Mouse (Mus musculus) CD4-positive, CD25-positive, alpha-beta regulatory T cell, adult 9 weeks (primary cell): Measurements from ENCODE around the gene Rpl5. TPM values are rescaled to one million over a fixed set of nuclear protein-coding genes. Genes with fewer than 3 reads are reported as not detected.

Source experiments
- polyA plus RNA-seq: library from polyadenylated mRNA; unstranded; fragments of 100-300 nt; shearing (Covaris generic); gene quantifications from one replicate; pipeline ENCODE4 v1.2.1, GENCODE M21; 2017

Gene Rpl5
- polyA plus RNA-seq = 34.0 TPM

DNA sequence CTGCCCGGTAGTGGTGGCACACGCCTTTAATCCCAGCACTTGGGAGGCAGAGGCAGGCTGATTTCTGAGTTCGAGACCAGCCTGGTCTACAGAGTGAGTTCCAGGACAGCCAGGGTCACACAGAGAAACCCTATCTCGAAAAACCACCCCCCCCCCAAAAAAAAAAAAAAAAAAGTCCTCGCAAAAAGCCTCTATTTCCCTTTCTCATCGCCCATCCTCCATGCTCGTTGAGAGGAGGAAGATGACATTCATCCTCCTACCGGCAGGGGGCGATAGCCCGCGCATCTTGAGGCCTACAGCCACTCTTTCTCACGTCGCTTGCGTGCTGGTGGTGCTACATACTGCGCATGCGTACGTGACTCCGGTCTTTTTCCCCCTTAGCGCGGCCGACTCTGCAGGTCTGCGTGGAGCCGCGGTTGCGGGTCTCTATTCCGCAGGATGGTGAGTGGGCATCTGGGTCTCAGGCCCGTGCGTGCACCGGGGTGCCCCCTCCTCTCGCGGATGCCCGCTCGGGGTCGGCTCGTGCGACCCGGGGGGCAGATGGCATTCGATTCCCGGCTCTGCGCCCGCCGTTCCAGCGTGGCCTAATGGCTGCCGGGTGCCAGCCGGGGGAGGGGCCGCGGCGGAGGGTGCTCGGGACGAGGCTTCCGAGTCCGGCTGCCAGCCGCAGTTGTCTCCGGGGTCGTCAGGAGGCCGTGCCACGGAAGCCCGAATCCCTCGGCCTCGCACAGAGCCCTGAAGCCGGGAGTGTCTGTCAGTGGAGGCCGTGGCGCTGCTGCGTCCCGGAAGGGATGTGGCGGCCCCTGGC lies at the start of gene Rpl5:
Gene Rpl5 (plus strand): TSS at position 297 of the 808 bp plus-strand sequence.

DNA sequence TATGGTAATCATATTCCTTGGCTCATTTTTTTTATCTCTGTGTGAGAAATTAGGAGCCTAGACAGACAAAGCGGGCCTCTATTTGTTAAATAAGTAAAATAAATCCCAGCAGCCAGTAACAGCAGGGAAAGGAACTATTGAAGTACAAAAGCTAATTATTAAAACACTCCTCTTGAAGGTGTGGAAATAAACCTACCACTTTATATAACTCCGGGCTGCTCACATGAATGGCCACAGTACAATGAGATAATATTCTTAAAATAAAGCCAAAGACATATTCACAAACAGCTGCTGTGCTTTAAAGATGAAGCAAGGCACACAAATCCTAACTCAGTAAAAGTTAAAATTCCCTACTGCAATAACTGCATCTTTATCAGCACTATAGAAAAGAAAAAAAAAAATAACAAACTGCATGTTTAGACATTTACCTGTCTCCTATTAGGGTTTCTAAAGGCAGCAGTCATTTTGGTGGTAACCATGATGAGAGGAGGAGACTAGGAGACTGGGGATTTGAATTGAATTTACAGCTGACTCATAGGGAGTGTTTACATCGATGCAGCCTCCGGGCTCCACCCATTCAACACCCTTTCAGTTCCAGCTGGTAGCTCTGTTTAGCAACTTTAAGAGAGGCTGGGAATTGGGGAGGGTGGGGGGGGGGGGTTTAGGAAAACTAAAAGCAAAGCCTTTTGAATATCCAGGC lies 25.6 kb upstream of the Rpl5 start, which contains the start of gene Evi5:
Gene Evi5 (minus strand): TSS at position 547 of the 700 bp plus-strand sequence.

Other genes starting within 250 kb of the Rpl5 start
- 2.1 TPM for gene Gfi1, start 174.5 kb upstream of the Rpl5 start, polyA plus RNA-seq
- not detected for gene Ube2d2b, start 70.4 kb upstream of the Rpl5 start, polyA plus RNA-seq
- 0.57 TPM for gene Evi5, start 25.4 kb upstream of the Rpl5 start, polyA plus RNA-seq
- gene Fam69a, start 86.6 kb downstream of the Rpl5 start, polyA plus RNA-seq = 79.2 TPM
- 111 TPM for gene Mtf2, start 165.2 kb downstream of the Rpl5 start, polyA plus RNA-seq
- gene Tmed5, start 232.1 kb downstream of the Rpl5 start, polyA plus RNA-seq = 90.1 TPM
- 2.3 TPM for gene Ccdc18, start 232.4 kb downstream of the Rpl5 start, polyA plus RNA-seq